Mouse (Mus musculus) midbrain, embryonic 12.5 days (tissue): ENCODE measurements around the gene Gm17019. TPM values are rescaled to one million over a fixed set of nuclear protein-coding genes. Genes with fewer than 3 reads are reported as not detected.
"Not testable (repeated sequence)": the region's sequence is repeated elsewhere in the genome, so short reads cannot be mapped to it uniquely, and the experiment has no call there.

ENCODE experiments used
- ATAC-seq: fragments of 200-750 bp; cut with Nextera tagmentation; 2 replicates; pipeline ENCODE4 v1.8.0; 2017; ENCODE audit warnings: low read depth, moderate TSS enrichment, moderate library complexity; ENCODE audit not compliant: low FRiP score
- H3K27ac ChIP-seq: fragments of 300-500 bp; sonication (generic); replicated peaks from 2 replicates; pipeline ENCODE4 v1.5.1; 2016; ENCODE audit warnings: mild to moderate bottlenecking
- H3K27me3 ChIP-seq: fragments of 300-500 bp; sonication (generic); 2 replicates; pipeline ENCODE4 v1.6.1; 2016; ENCODE audit warnings: mild to moderate bottlenecking
- H3K36me3 ChIP-seq: fragments of 300-500 bp; sonication (generic); 2 replicates; pipeline ENCODE4 v1.6.1; 2016
- H3K4me1 ChIP-seq: fragments of 300-500 bp; sonication (generic); 2 replicates; pipeline ENCODE4 v1.6.1; 2016
- H3K4me2 ChIP-seq: fragments of 300-500 bp; sonication (generic); replicated peaks from 2 replicates; pipeline ENCODE4 v1.6.1; 2016; ENCODE audit warnings: mild to moderate bottlenecking, moderate library complexity
- H3K4me3 ChIP-seq: fragments of 300-500 bp; sonication (generic); 2 replicates; pipeline ENCODE4 v1.5.1; 2016; ENCODE audit warnings: mild to moderate bottlenecking
- H3K9ac ChIP-seq: fragments of 300-500 bp; sonication (generic); replicated peaks from 2 replicates; pipeline ENCODE4 v1.6.1; 2016; ENCODE audit warnings: mild to moderate bottlenecking, moderate library complexity
- H3K9me3 ChIP-seq: fragments of 300-500 bp; sonication (generic); 2 replicates; pipeline ENCODE4 v1.6.1; 2016; ENCODE audit warnings: mild to moderate bottlenecking
- WGBS: fragments of 180-500 bp; shearing (Covaris S2); methylation state at CpG from one replicate; pipeline ENCODE4 v1.1.7; 2016; 5-methylcytosine and 5-hydroxymethylcytosine counted together
- polyA plus RNA-seq: library from polyadenylated mRNA; unstranded; fragments of >200 nt; fragmentation: Nextera tagmentation; extraction: Ambion mirVana; gene quantifications from 2 replicates; pipeline ENCODE4 v1.2.1, GENCODE M21; 2016

Gene Gm17019
- polyA plus RNA-seq, 1 experiment from 2014 or later: not detected

DNA sequence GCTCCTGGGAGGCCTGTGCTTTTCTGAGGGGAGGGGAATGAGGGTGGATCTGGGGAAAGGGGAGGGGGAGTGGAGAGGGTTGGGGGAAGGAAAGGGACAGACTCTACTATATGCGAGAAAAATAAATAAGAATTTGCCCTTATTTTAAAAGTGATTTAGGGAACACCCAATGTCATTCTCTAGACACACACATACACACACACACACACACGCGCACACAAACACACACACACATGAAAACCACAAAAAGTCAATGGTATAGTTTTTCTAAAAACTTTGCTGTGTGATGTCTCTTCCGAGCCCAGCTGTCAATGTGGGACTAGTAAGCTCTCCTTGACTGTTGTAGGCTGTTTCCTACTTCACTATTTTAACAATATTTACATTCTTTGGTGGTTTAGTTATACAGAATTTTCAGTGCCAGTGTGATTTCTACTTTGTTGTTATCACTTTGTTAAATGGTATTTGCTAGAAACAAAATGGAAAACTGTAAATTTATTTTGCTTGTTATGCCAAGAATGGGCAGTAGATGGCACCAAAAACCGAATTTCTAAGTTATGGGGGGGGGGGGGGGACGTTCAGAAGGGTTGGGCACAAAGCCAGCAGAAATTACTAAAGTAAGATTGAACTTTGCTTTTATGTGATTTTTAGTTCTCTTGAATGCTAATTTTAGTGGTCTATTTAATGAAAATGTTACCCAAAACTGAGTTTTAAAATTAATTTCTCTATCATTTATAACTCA, 46.0 kb downstream of the Gm17019 start:
- WGBS: 42% methylated on average over 6 of the region's 6 CpGs
- H3K4me1 ChIP-seq, H3K4me2 ChIP-seq, H3K27me3 ChIP-seq, H3K9ac ChIP-seq, H3K36me3 ChIP-seq, H3K27ac ChIP-seq, H3K4me3 ChIP-seq: not testable (repeated sequence)
- peak; percentile 81 for ATAC-seq
- H3K9me3 ChIP-seq: peaks cover 19% of the 10 kb centered on the region

Other genes starting within 250 kb of the Gm17019 start
- not detected in 2 replicates for gene Gm9758, start 118.1 kb downstream of the Gm17019 start, polyA plus RNA-seq
- gene Speer4e, start 94.6 kb downstream of the Gm17019 start, polyA plus RNA-seq: not detected in 2 replicates
- gene Gm10354, start 54.1 kb downstream of the Gm17019 start, polyA plus RNA-seq: not detected in 2 replicates